Mouse (Mus musculus) telencephalon, adult 2 months (tissue): ENCODE measurements around the gene Trim68.
"Not testable (repeated sequence)": the region's sequence is repeated elsewhere in the genome, so short reads cannot be mapped to it uniquely, and the experiment has no call there.

Experiments used
- DNase-seq: peaks from one replicate; pipeline ENCODE4 v3.0.0-alpha.2; 2011; ENCODE audit warnings: low read depth, low spot score

Gene Trim68

GRCm38 (mm10) chr7:102686944-102687501 lies at the start of gene Trim68:
Trim68 (minus strand) TSS chr7:102687327.
- peak; percentile 89 for DNase-seq

GRCm38 (mm10) chr7:102733793-102734192 lies 46.7 kb upstream of the Trim68 start:
- no peak for DNase-seq

- DNase-seq = no peak
Observed at GRCm38 (mm10) chr7:102727391-102727790, 40.3 kb upstream of the Trim68 start, which contains the start of gene Olfr559. Olfr559 (minus strand) TSS chr7:102727491.

GRCm38 (mm10) chr7:102718970-102719369 lies 31.8 kb upstream of the Trim68 start, which contains the start of gene Olfr33:
Olfr33 (minus strand) TSS chr7:102719070.
- no peak for DNase-seq

DNA sequence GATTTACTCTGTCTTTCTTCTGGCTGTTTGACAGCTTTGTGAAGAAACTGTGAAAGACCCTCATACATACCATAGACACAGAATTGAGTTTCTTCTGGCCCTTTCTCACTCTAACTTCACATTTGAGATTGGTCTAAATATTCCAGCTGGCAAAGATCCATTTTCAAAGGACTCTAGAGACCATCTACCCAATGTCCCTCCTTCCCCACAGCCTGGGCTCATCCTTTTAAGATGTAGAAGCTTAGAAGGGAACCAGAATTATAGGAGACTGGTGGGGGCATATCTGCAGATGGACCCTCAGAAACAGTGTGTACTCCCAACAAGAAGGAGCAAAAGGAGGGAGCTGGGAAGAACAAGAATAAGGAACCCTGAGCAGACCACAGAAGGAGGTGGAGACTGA lies 14.8 kb upstream of the Trim68 start, which contains the start of gene Olfr558:
Olfr558 (plus strand) TSS at position 301 of the 400 bp plus-strand sequence.
- DNase-seq = no peak

- no peak for DNase-seq
Observed at GRCm38 (mm10) chr7:102698461-102698860, 11.3 kb upstream of the Trim68 start.

DNA sequence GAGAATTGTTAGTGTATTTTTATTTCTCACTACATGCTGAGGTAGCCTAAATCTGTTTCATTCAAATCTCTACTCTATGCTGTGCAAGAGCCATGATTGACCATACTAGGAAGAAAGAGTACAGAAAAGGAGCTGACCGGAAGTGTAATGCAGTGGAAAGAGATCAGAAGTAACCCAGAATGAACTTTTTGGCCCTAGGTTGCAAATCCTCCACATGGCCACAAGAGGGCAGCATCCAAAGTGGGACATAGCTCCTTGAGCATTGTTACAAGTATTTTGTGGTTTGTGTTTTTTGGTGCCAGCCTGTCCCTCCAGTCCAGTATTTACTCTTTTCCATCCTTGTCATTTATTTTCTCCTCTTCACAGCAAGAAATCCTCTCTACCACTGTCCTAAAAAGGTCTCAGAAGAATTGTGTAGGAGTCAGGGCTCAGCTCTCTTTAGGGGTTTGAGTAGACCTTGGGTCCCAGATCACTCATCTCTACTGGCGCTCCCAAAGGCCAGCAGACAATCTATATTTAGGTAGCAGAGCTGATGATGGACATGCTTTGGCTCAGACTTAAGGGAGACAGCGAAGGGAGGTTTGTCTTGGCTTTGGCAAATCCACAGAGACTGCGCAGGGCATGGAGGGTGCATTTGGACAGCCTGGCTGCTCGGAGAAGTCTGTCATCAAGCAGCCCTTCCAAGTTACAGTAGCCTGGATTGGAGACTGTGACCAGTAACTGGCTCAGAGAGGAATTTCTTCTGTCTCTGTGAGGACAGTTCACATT lies 8.4 kb upstream of the Trim68 start, which contains the start of gene Olfr557:
Olfr557 (plus strand) TSS at position 553 of the 768 bp plus-strand sequence.
- DNase-seq = no peak

- no peak for DNase-seq
Observed at GRCm38 (mm10) chr7:102681916-102682315, 5.2 kb downstream of the Trim68 start.

DNA sequence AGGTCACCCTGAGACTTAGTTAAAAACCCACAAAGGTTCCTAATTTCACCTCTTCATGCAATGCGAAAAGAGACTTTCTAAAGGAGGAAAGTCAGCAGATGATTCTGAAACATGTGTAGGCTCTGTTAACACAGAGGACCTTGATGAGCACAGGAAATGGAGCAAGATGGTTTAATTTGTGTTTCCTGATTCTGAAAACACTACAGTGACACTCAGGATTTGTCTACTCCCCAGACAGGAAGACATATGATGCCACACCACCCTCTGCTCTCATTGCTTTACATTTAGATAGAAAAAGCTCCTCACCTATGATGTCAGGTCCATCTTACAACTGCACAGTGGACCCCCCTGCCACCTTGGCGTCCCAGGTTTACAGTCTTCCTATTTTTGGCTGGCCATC lies 10.9 kb downstream of the Trim68 start:
- no peak for DNase-seq

GRCm38 (mm10) chr7:102665378-102665777 lies 21.7 kb downstream of the Trim68 start:
- DNase-seq = no peak

- DNase-seq = no peak
Observed at GRCm38 (mm10) chr7:102664599-102664998, 22.5 kb downstream of the Trim68 start, which contains the start of gene Olfr556. Olfr556 (plus strand) TSS chr7:102664899.

- DNase-seq = no peak
Observed at GRCm38 (mm10) chr7:102658523-102658922, 28.6 kb downstream of the Trim68 start, which contains the start of gene Olfr555. Olfr555 (plus strand) TSS chr7:102658823.

DNA sequence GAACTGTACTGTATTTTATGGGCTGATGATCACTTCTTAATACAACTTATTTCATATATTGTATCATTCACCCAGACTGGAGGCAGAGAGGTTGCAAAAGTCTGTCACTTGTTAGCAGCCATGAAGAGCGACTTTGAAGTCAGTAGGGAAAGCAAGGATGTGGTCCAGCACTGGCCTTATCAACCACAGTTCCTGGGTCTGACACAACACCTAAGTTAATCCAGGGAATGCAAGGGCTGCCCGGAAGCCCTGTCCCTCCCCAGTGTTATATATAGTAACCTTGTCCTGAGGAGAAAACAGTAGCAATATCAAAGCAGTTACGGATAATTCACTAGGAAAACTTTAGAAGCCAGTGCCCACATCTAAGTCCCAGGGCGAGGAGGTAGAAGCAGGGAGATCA lies 42.2 kb downstream of the Trim68 start:
- not testable (repeated sequence) for DNase-seq

DNA sequence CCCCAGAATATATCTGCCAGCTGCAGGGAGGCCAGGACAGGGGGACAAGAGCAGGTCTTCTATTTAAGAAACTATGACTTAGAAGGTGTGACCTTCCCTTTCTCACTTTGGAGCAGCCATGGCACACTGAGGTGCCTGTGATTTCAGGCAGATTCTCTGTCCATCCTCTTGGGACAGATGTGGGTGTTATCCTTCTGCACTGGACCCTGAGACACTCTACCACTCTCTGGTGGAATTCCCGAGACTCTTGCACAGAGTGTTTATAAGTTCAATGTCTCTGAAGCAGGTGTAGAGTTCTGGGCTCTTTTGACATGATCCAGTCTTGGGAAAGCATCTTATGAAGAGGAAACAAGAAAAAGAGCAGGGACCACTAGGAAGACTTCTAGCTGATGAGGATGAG lies 49.0 kb downstream of the Trim68 start, which contains the start of gene Olfr554:
Olfr554 (plus strand) TSS at position 301 of the 400 bp plus-strand sequence.
- no peak for DNase-seq

DNA sequence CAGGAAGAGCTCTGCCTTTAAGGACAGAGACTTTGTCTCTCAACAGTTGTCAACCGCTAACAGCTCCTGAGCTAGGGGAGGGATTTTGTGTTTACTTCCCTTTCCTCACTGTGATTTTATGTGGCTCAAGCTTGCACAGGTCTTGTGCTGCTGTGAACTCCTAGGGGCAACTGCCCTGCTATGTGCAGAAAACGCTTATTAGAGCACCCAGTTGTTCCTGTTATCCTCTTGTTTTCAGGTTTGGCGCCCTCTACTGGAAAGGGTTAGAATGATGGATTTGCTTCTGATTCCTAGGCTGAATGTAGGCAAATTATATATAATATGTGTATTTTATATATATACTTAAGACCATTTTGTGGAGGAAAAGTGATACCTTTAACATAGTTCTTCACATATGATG lies 50.5 kb downstream of the Trim68 start:
- DNase-seq = peak; percentile 9
